Mouse (Mus musculus): ENCODE data around the gene Zfp1. TPM values are rescaled to one million over a fixed set of nuclear protein-coding genes. Genes with fewer than 3 reads are reported as not detected.
"Not testable (repeated sequence)": the region's sequence is repeated elsewhere in the genome, so short reads cannot be mapped to it uniquely, and the experiment has no call there.

Gene Zfp1
- total RNA-seq, 1 experiment = 18.7 TPM

DNA sequence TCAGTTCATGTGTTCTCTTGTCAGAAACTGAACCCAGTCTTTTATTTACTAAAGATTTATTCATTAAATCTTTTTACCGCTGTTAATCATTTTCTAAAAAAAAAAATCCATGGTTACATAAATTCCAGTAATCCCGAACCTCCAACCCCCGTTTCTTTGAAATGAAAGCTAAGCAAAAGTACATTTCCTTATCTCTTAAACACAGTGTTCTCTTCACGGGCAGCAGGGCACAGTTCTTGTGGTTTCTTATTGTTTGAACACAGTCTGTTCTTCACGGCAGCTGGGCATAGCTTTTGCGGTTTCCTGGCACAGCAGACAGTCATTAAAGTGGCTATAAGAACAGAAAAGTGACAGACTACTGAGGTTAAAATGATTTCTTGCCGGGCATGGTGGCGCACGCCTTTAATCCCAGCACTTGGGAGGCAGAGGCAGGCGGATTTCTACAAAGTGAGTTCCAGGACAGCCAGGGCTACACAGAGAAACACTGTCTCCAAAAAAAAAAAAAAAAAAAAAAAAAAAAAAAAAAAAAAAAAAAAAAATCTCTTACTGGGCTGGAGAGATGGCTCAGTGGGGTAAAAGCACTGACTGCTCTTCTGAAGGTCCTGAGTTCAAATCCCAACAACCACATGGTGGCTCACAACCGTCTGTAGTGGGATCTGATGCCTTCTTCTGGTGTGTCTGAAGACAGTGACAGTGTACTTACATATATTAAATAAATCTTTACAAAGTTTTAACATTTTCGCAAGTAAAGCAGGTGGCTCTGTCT lies 1.3 kb downstream of the Zfp1 start:
- DNase-seq (ENCODE audit: low read depth, low spot score); in situ Hi-C loops (cut with MboI; ENCODE audit: low sequenced_read_pairs in 2 of 2, unreplicated experiment in 2 of 2): not testable (repeated sequence)
- peak overlapping the region; percentile 90 to 95; a peak in 3 of 4 replicates for H3K4me3 ChIP-seq (ENCODE audit: insufficient read depth in 1 of 2, low read depth in 1 of 2, low read length in 2 of 2, poor library complexity in 1 of 2, severe bottlenecking in 1 of 2)

GRCm38 (mm10) chr8:111645715-111646114 lies 2.5 kb downstream of the Zfp1 start:
- Histone ChIP-seq H3K4me3 (ENCODE audit: insufficient read depth in 1 of 2, low read depth in 1 of 2, low read length in 2 of 2, poor library complexity in 1 of 2, severe bottlenecking in 1 of 2) (no peak overlapping the region), H3K27ac (ENCODE audit: insufficient read depth, low read depth, low read length, poor library complexity, severe bottlenecking) (no peak overlapping the region), H3K4me1 (ENCODE audit: control insufficient read depth in 2 of 2, insufficient read depth in 2 of 2, low read length in 2 of 2, poor library complexity in 1 of 2) (peaks cover 11 to 14% of the 10 kb centered on the region in 2 experiments), H3K9ac (ENCODE audit: insufficient read depth, low read depth, low read length, poor library complexity, severe bottlenecking) (peak overlapping the region; percentile 49; the same call in 1 of the 2 replicates), H3K36me3 (ENCODE audit: control insufficient read depth, insufficient read depth, low read length, poor library complexity, severe bottlenecking) (no peaks in the 10 kb centered on the region), H3K9me3 (ENCODE audit: control insufficient read depth, insufficient read depth, low read depth, low read length) (no peaks in the 10 kb centered on the region)
- in situ Hi-C loops (cut with MboI; ENCODE audit: low sequenced_read_pairs in 2 of 2, unreplicated experiment in 2 of 2) = no loop called here
- TF ChIP-seq HCFC1 (IDR thresholded peaks at IDR 0.05; ENCODE audit: borderline replicate concordance, insufficient read depth, low read length) (no peak), ZNF384 (IDR thresholded peaks at IDR 0.05; ENCODE audit: low read depth, low read length) (no peak), MAFK (IDR thresholded peaks at IDR 0.05; ENCODE audit: insufficient read depth, low read depth, low read length) (no peak), ZC3H11A (IDR thresholded peaks at IDR 0.05; ENCODE audit: borderline replicate concordance, low read depth, low read length) (no peak), CHD2 (IDR thresholded peaks at IDR 0.05; ENCODE audit: low read depth, low read length) (no peak)
- DNase-seq (ENCODE audit: low read depth, low spot score) = no peak

More for the DNA sequence above, 1.3 kb downstream of the Zfp1 start:
- not testable (repeated sequence) for H3K27ac ChIP-seq (ENCODE audit: insufficient read depth, low read depth, low read length, poor library complexity, severe bottlenecking); H3K36me3 ChIP-seq (ENCODE audit: control insufficient read depth, insufficient read depth, low read length, poor library complexity, severe bottlenecking); H3K9me3 ChIP-seq (ENCODE audit: control insufficient read depth, insufficient read depth, low read depth, low read length)
- Histone ChIP-seq H3K9ac (ENCODE audit: insufficient read depth, low read depth, low read length, poor library complexity, severe bottlenecking) (peak overlapping the region; percentile 43; the same call in 1 of the 2 replicates), H3K4me1 (ENCODE audit: control insufficient read depth in 2 of 2, insufficient read depth in 2 of 2, low read length in 2 of 2, poor library complexity in 1 of 2) (peaks cover 6 to 12% of the 10 kb centered on the region in 2 experiments)
- TF ChIP-seq ZNF384 (IDR thresholded peaks at IDR 0.05; ENCODE audit: low read depth, low read length) = peak; percentile 90

- Histone ChIP-seq H3K27ac (ENCODE audit: insufficient read depth, low read depth, low read length, poor library complexity, severe bottlenecking) (peak overlapping the region; percentile 65), H3K36me3 (ENCODE audit: control insufficient read depth, insufficient read depth, low read length, poor library complexity, severe bottlenecking) (no peaks in the 10 kb centered on the region), H3K9ac (ENCODE audit: insufficient read depth, low read depth, low read length, poor library complexity, severe bottlenecking) (no peak overlapping the region), H3K9me3 (ENCODE audit: control insufficient read depth, insufficient read depth, low read depth, low read length) (no peaks in the 10 kb centered on the region), H3K4me3 (ENCODE audit: insufficient read depth in 1 of 2, low read depth in 1 of 2, low read length in 2 of 2, poor library complexity in 1 of 2, severe bottlenecking in 1 of 2) (no peak overlapping the region), H3K4me1 (ENCODE audit: control insufficient read depth in 2 of 2, insufficient read depth in 2 of 2, low read length in 2 of 2, poor library complexity in 1 of 2) (peaks cover 13 to 17% of the 10 kb centered on the region in 2 experiments)
- TF ChIP-seq ZNF384 (IDR thresholded peaks at IDR 0.05; ENCODE audit: low read depth, low read length) (no peak), CHD2 (IDR thresholded peaks at IDR 0.05; ENCODE audit: low read depth, low read length) (no peak), HCFC1 (IDR thresholded peaks at IDR 0.05; ENCODE audit: borderline replicate concordance, insufficient read depth, low read length) (no peak), MAFK (IDR thresholded peaks at IDR 0.05; ENCODE audit: insufficient read depth, low read depth, low read length) (no peak), ZC3H11A (IDR thresholded peaks at IDR 0.05; ENCODE audit: borderline replicate concordance, low read depth, low read length) (no peak)
- peak; percentile 79 for DNase-seq (ENCODE audit: low read depth, low spot score)
- in situ Hi-C loops (cut with MboI; ENCODE audit: low sequenced_read_pairs in 2 of 2, unreplicated experiment in 2 of 2) = no loop called here
These were observed 5.6 kb downstream of the Zfp1 start for GRCm38 (mm10) chr8:111648834-111649233.

DNA sequence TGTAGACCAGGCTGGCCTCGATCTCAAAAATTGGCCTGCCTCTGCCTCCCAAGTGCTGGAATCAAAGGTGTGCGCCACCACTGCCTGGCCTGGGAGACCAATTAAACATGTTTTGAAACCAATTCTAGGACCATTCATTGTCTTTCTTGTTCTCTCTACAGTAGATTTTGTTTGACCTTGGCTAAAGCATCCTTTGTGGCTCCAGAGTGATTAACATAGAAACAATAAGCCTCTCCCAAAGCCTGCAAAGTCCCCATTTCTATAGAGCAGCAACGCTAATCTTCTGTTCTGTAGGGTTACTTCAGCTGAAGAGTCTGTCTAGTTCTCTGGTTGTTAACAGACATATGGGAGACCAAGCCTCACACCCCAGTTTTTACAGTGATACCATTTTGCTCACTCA lies 7.5 kb downstream of the Zfp1 start:
- no peaks in the 10 kb centered on the region for H3K9me3 ChIP-seq (ENCODE audit: control insufficient read depth, insufficient read depth, low read depth, low read length)
- H3K9ac ChIP-seq (ENCODE audit: insufficient read depth, low read depth, low read length, poor library complexity, severe bottlenecking) = no peak overlapping the region
- in situ Hi-C loops (cut with MboI; ENCODE audit: low sequenced_read_pairs in 2 of 2, unreplicated experiment in 2 of 2) = no loop called here
- no peak overlapping the region for H3K4me3 ChIP-seq (ENCODE audit: insufficient read depth in 1 of 2, low read depth in 1 of 2, low read length in 2 of 2, poor library complexity in 1 of 2, severe bottlenecking in 1 of 2)
- no peak for DNase-seq (ENCODE audit: low read depth, low spot score)
- TF ChIP-seq MAFK (IDR thresholded peaks at IDR 0.05; ENCODE audit: insufficient read depth, low read depth, low read length) = no peak
- TF ChIP-seq ZNF384 (IDR thresholded peaks at IDR 0.05; ENCODE audit: low read depth, low read length) = no peak
- TF ChIP-seq CHD2 (IDR thresholded peaks at IDR 0.05; ENCODE audit: low read depth, low read length) = 0 out of 2 replicates have a peak, but pooled peaks have one; percentile 38
- TF ChIP-seq HCFC1 (IDR thresholded peaks at IDR 0.05; ENCODE audit: borderline replicate concordance, insufficient read depth, low read length) = no peak
- H3K4me1 ChIP-seq (ENCODE audit: control insufficient read depth in 2 of 2, insufficient read depth in 2 of 2, low read length in 2 of 2, poor library complexity in 1 of 2) = peaks cover 13 to 19% of the 10 kb centered on the region in 2 experiments
- no peaks in the 10 kb centered on the region for H3K36me3 ChIP-seq (ENCODE audit: control insufficient read depth, insufficient read depth, low read length, poor library complexity, severe bottlenecking)
- peak overlapping the region; percentile 67; the same call in 1 of the 2 replicates for H3K27ac ChIP-seq (ENCODE audit: insufficient read depth, low read depth, low read length, poor library complexity, severe bottlenecking)
